Mouse (Mus musculus): ENCODE data around the gene Polr2b. TPM values are rescaled to one million over a fixed set of nuclear protein-coding genes. Genes with fewer than 3 reads are reported as not detected.

Gene Polr2b
- total and polyA plus RNA-seq, 3 experiments: 58.3 to 178 (median 91.4) TPM

- H3K4me1 ChIP-seq (ENCODE audit: control insufficient read depth in 1 of 2, insufficient read depth in 2 of 2, low read length in 2 of 2): no peaks in the 10 kb centered on the region
These were observed 88.5 kb downstream of the Polr2b start for GRCm38 (mm10) chr5:77398285-77399057.

More at GRCm38 (mm10) chr5:77398285-77399057, 88.5 kb downstream of the Polr2b start:
- Histone ChIP-seq H3K9ac (ENCODE audit: control insufficient read depth, low read depth, low read length, poor library complexity, severe bottlenecking) (no peak overlapping the region), H3K36me3 (ENCODE audit: control insufficient read depth in 1 of 2, insufficient read depth in 2 of 2, low read length in 2 of 2) (no peaks in the 10 kb centered on the region), H3K4me3 (ENCODE audit: control insufficient read depth in 1 of 2, insufficient read depth in 1 of 2, low read depth in 2 of 2, low read length in 2 of 2) (no peak overlapping the region), H3K27ac (ENCODE audit: control insufficient read depth, low read depth, low read length) (no peak overlapping the region), H3K79me2 (ENCODE audit: control insufficient read depth, insufficient read depth, low read length, poor library complexity) (no peaks in the 10 kb centered on the region), H3K9me3 (replicated peaks; ENCODE audit: insufficient read depth, low read length) (no peaks in the 10 kb centered on the region), H3K27me3 (ENCODE audit: control insufficient read depth in 1 of 2, insufficient read depth in 2 of 2, low read length in 2 of 2) (no peaks in the 10 kb centered on the region)
- DNase-seq (ENCODE audit: low read depth, low spot score): no peak
- TF ChIP-seq CHD2 (IDR thresholded peaks at IDR 0.05; ENCODE audit: low read length): no peak
- no peak for TF ChIP-seq RAD21 (IDR thresholded peaks at IDR 0.05; ENCODE audit: low read depth, low read length)
- TF ChIP-seq MYB (IDR thresholded peaks at IDR 0.05; ENCODE audit: low read depth, low read length): no peak
- TF ChIP-seq RCOR1 (IDR thresholded peaks at IDR 0.05; ENCODE audit: low read depth, low read length): no peak
- TF ChIP-seq MAX (IDR thresholded peaks at IDR 0.05; ENCODE audit: low read length): no peak
- no peak for TF ChIP-seq KAT2A (conservative IDR thresholded peaks at IDR 0.05; ENCODE audit: low read depth, low read length)
- no peak for TF ChIP-seq NELFE (IDR thresholded peaks at IDR 0.05; ENCODE audit: low read depth, low read length)
- no peak for TF ChIP-seq TCF12 (IDR thresholded peaks at IDR 0.05; ENCODE audit: low read depth, low read length)
- TF ChIP-seq E2F4 (IDR thresholded peaks at IDR 0.05; ENCODE audit: borderline replicate concordance, low read depth, low read length): no peak
- no peak for TF ChIP-seq GABPA (IDR thresholded peaks at IDR 0.05; ENCODE audit: low read depth, low read length)
- TF ChIP-seq TAL1 (IDR thresholded peaks at IDR 0.05; ENCODE audit: low read length): no peak
- no peak for TF ChIP-seq MYC (IDR thresholded peaks at IDR 0.05; ENCODE audit: low read depth, low read length)

Other genes starting within 250 kb of the Polr2b start
- 42.3 and 43.4 TPM in 2 replicates for gene Hopx, start 195.0 kb upstream of the Polr2b start, total RNA-seq (2012; rRNA removed)
- gene Hopx, start 195.0 kb upstream of the Polr2b start, polyA plus RNA-seq (2012; ENCODE audit: insufficient read depth in 1 of 2, insufficient read length in 2 of 2, low read depth in 1 of 2, low replicate concordance in 2 of 2, missing spikeins in 1 of 2): 10 to 100 TPM in 1 of 2 experiments, not detected in 1; 26.8 TPM
- gene Spink2, start 98.7 kb upstream of the Polr2b start, total RNA-seq (2012; rRNA removed): not detected in 2 replicates
- gene Spink2, start 98.7 kb upstream of the Polr2b start, polyA plus RNA-seq (2012; ENCODE audit: insufficient read depth in 1 of 2, insufficient read length in 2 of 2, low read depth in 1 of 2, low replicate concordance in 2 of 2, missing spikeins in 1 of 2): not detected
- gene Rest, start 44.7 kb upstream of the Polr2b start, total RNA-seq (2012; rRNA removed): 19.3 and 21.0 TPM in 2 replicates
- gene Rest, start 44.7 kb upstream of the Polr2b start, polyA plus RNA-seq (2012; ENCODE audit: insufficient read depth in 1 of 2, insufficient read length in 2 of 2, low read depth in 1 of 2, low replicate concordance in 2 of 2, missing spikeins in 1 of 2): 10 to 100 TPM in 1 of 2 experiments, 1 to 10 TPM in 1; 7.4 to 20.6 TPM
- gene Noa1, start 63 bp upstream of the Polr2b start, total RNA-seq (2012; rRNA removed): 42.4 and 52.4 TPM in 2 replicates
- 100 to 1,000 TPM in 1 of 2 experiments, 10 to 100 TPM in 1; 96.2 to 265 TPM for gene Noa1, start 63 bp upstream of the Polr2b start, polyA plus RNA-seq (2012; ENCODE audit: insufficient read depth in 1 of 2, insufficient read length in 2 of 2, low read depth in 1 of 2, low replicate concordance in 2 of 2, missing spikeins in 1 of 2)
- not detected in 2 replicates for gene Igfbp7, start 97.9 kb downstream of the Polr2b start, total RNA-seq (2012; rRNA removed)
- under 1 TPM in 1 of 2 experiments, not detected in 1; 0.07 TPM for gene Igfbp7, start 97.9 kb downstream of the Polr2b start, polyA plus RNA-seq (2012; ENCODE audit: insufficient read depth in 1 of 2, insufficient read length in 2 of 2, low read depth in 1 of 2, low replicate concordance in 2 of 2, missing spikeins in 1 of 2)